Mouse (Mus musculus) retina, embryonic 14.5 days (tissue): ENCODE results near the gene Zpr1.

Source experiments
- DNase-seq: peaks from one replicate; pipeline ENCODE4 v3.0.0-alpha.2; 2015; ENCODE audit warnings: low spot score

The Zpr1 gene

GRCm38 (mm10) chr9:46272677-46273454, at the start of gene Zpr1:
Gene Zpr1, plus strand, starts transcription at chr9:46273064.
- DNase-seq, result peak; percentile 93

GRCm38 (mm10) chr9:46223090-46223489, 49.8 kb upstream of the Zpr1 start:
- DNase-seq, result no peak

GRCm38 (mm10) chr9:46224101-46224500, 48.8 kb upstream of the Zpr1 start:
- no peak for DNase-seq

GRCm38 (mm10) chr9:46224945-46225660, 47.8 kb upstream of the Zpr1 start:
- DNase-seq, result no peak

GRCm38 (mm10) chr9:46227064-46227614, 45.7 kb upstream of the Zpr1 start:
- DNase-seq, result no peak

- DNase-seq, result no peak
Measured at GRCm38 (mm10) chr9:46228491-46228890, 44.4 kb upstream of the Zpr1 start, which contains the start of gene Apoa1. Gene Apoa1, plus strand, starts transcription at chr9:46228580.

GRCm38 (mm10) chr9:46229573-46230449, 43.1 kb upstream of the Zpr1 start:
- peak; percentile 89 for DNase-seq

GRCm38 (mm10) chr9:46230450-46230975, 42.4 kb upstream of the Zpr1 start:
- DNase-seq, result no peak

GRCm38 (mm10) chr9:46235196-46235595, 37.7 kb upstream of the Zpr1 start:
- DNase-seq, result no peak

- no peak for DNase-seq
Measured at GRCm38 (mm10) chr9:46235596-46235648, 37.4 kb upstream of the Zpr1 start, which contains the start of gene Apoc3. Gene Apoc3, minus strand, starts transcription at chr9:46235636.

- no peak for DNase-seq
Measured at GRCm38 (mm10) chr9:46235649-46236048, 37.2 kb upstream of the Zpr1 start.

GRCm38 (mm10) chr9:46238850-46239249, 34.0 kb upstream of the Zpr1 start:
- DNase-seq, result no peak

GRCm38 (mm10) chr9:46240526-46241153, 32.2 kb upstream of the Zpr1 start, which contains the start of gene Apoa4:
Gene Apoa4, plus strand, starts transcription at chr9:46240696.
- DNase-seq, result no peak

GRCm38 (mm10) chr9:46241818-46242217, 31.0 kb upstream of the Zpr1 start:
- DNase-seq, result no peak

- DNase-seq, result no peak
Measured at GRCm38 (mm10) chr9:46243122-46243521, 29.7 kb upstream of the Zpr1 start.

- DNase-seq, result no peak
Measured at GRCm38 (mm10) chr9:46243584-46243983, 29.3 kb upstream of the Zpr1 start.

GRCm38 (mm10) chr9:46246752-46247324, 26.0 kb upstream of the Zpr1 start:
- DNase-seq, result peak; percentile 93

GRCm38 (mm10) chr9:46256177-46256576, 16.7 kb upstream of the Zpr1 start:
- DNase-seq, result no peak

GRCm38 (mm10) chr9:46256658-46257385, 16.0 kb upstream of the Zpr1 start:
- DNase-seq, result no peak

GRCm38 (mm10) chr9:46257546-46257945, 15.3 kb upstream of the Zpr1 start:
- DNase-seq, result no peak

GRCm38 (mm10) chr9:46259111-46259510, 13.8 kb upstream of the Zpr1 start:
- no peak for DNase-seq
